Mouse (Mus musculus): ENCODE results near the gene Wfs1. TPM values are rescaled to one million over a fixed set of nuclear protein-coding genes. Genes with fewer than 3 reads are reported as not detected.

Wfs1 gene
- total RNA-seq, 4 experiments from 2014 or later, result 134 to 147 (median 139) TPM

GRCm38 (mm10) chr5:36935486-36936473, 53.2 kb downstream of the Wfs1 start:
- DNase-seq (ENCODE audit: low spot score in 2 of 2), result peak in 1 of 2 experiments; percentile 75

GRCm38 (mm10) chr5:36933383-36933782, 55.6 kb downstream of the Wfs1 start:
- no peak for DNase-seq (ENCODE audit: low spot score in 2 of 2)

- DNase-seq (ENCODE audit: low spot score in 2 of 2), result no peak
Observed at GRCm38 (mm10) chr5:36929376-36929775, 59.6 kb downstream of the Wfs1 start.

DNA sequence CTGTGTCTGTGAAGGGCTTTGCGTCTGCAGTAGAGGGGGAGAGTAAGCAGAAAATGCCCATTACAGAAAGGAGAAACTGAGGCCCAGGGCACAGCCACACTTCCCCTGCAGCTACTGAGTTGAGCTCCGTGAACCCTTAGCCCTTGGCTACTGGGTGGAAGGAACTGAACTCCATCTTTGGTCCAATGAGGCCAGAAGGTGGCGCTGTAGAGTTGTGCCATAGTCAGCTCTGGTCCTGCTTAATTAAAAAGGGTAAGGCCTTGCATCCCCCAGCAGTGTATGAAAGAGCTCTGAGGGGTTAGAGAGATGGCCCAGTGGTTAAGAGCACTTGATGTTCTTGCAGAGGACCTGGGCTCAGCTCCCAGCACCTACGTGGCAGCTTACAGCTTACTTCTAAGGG, 60.3 kb downstream of the Wfs1 start:
- DNase-seq (ENCODE audit: low spot score in 2 of 2), result no peak

DNA sequence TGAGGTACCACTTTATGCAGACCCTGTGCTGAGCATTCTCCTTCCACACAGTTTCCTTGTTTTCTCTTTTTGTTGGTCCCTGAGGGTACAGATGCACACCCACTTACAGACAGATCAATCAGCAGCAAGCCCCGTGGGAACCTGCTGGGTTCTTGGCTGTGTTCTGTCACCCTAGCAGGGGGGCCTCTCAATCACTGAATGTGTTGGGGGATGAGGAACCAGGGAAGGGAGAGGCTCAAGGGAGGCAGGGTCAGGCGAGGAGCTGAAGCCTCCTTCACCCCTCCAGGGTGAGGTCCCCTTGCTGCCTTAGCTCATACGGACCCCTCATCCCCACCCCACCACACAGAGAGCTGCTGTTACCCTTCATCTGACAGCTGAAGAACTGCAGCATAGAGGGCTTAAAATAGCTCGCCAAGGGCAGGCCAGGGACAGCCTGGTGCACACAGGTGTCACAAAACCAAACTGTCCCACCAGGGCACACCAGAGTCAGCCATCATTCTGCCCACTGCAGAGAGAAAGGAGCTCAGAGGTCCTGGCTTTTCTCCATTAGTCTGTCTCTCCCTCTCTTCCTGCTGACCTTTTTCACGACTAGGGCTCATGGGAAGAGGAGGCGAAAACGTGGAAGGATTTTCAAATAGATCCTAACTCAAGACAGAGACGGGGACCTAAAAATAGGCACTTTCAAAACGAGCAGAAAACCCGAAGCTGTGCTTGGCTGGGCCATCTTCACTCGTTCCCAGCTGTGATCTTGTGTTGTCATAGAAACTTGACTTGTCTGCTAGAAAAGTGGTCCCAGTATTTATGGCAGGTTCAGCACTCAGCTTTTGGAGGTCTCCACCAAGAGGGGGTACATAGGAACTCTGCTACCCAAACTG, 64.9 kb downstream of the Wfs1 start:
- no peak for DNase-seq (ENCODE audit: low spot score in 2 of 2)

DNA sequence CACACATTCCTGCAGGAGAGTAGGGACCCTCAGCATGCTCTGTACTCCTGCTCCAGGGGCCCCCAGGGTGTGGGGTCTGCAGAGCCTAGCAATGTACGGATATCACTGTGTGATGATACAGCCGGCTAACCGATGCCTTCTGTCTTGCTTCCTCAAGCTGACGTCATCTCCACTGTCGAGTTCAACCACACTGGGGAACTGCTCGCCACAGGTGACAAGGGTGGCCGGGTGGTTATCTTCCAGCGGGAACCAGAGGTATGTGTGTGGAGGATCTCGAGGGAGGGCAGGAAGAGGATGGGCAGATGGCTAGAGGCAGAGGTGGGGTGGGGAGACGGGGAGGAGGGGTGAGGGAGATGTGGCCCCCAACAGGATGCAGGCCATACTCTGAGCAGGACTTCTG, 66.2 kb downstream of the Wfs1 start:
- DNase-seq (ENCODE audit: low spot score in 2 of 2), result no peak

- DNase-seq (ENCODE audit: low spot score in 2 of 2), result peak in 1 of 2 experiments; percentile 55
Observed at GRCm38 (mm10) chr5:36921871-36922270, 67.1 kb downstream of the Wfs1 start.

DNA sequence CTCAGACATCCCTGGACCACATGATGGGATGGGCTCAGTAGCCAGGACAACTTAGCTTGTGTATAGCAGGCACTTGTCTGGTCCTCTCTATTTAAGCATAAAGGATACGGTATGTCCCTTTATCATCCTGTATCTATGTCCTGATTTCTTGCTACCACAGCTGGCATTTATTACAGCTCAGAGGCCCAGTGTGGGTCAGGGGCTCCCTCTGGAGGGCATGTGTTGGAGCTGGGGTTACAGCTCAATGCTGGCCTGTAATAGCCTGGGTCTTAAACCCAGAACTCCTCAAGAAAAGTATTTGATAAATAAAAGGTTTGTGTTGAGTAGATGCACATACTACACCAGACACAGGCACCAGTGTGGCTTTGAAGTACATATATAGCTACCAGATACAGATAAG, 68.9 kb downstream of the Wfs1 start:
- DNase-seq (ENCODE audit: low spot score in 2 of 2), result no peak

- DNase-seq (ENCODE audit: low spot score in 2 of 2), result no peak
Observed at GRCm38 (mm10) chr5:36918016-36918415, 71.0 kb downstream of the Wfs1 start.

GRCm38 (mm10) chr5:36917245-36917644, 71.8 kb downstream of the Wfs1 start:
- DNase-seq (ENCODE audit: low spot score in 2 of 2), result no peak

- DNase-seq (ENCODE audit: low spot score in 2 of 2), result no peak
Observed at GRCm38 (mm10) chr5:36916581-36916980, 72.4 kb downstream of the Wfs1 start.

Other genes starting within 250 kb of the Wfs1 start
- 10 to 100 TPM; 13.5 to 17.0 (median 14.1) TPM for gene Bloc1s4, start 240.6 kb downstream of the Wfs1 start, total RNA-seq (2022)
- 100 to 1,000 TPM; 439 to 442 (median 441) TPM for gene Mrfap1, start 192.4 kb downstream of the Wfs1 start, total RNA-seq (2022)
- 10 to 100 TPM; 33.6 to 46.8 (median 36.7) TPM for gene Man2b2, start 158.6 kb downstream of the Wfs1 start, total RNA-seq (2022)
- 100 to 1,000 TPM; 388 to 449 (median 430) TPM for gene Ppp2r2c, start 120.7 kb downstream of the Wfs1 start, total RNA-seq (2022)
- gene Gm1043, start 96.2 kb upstream of the Wfs1 start, total RNA-seq (2022), result 10 to 100 TPM; 34.8 to 40.7 (median 36.0) TPM

All from left cerebral cortex, adult 8-10 months (tissue).